Comparison of ENCODE assay signal across 16 mouse cellular contexts in genomic region chr6:142558076-142558475, GRCm38 (mm10). TPM values are rescaled to one million over a fixed set of nuclear protein-coding genes. Genes with fewer than 3 reads are reported as not detected.
DNase-seq lines count a peak whose midpoint lies in the region; ATAC-seq and TF ChIP-seq lines count a peak whose summit lies in the region.
"Had no signal": no experiment of that assay in that cellular context is flagged by ENCODE, and none has a peak within 500 bp of the region (broad histone marks: within the 10 kb centered on the region; RNA-seq: fewer than 3 reads in every experiment).

No protein-coding gene starts in this region.

- peak overlapping the region; percentile 49; the same call in 1 of the 2 replicates for H3K27ac ChIP-seq in heart, adult 2 months
- H3K27ac ChIP-seq in liver, adult 2 months (replicated peaks; ENCODE audit: insufficient read depth, low read depth, low read length), result no peak overlapping the region
- no peak overlapping the region for H3K27ac ChIP-seq in liver, embryonic 12.5 days
- H3K27ac ChIP-seq: embryonic facial prominence, embryonic 15.5 days; midbrain, embryonic 12.5 days had no signal

- no peak for TF ChIP-seq EP300 in heart, adult 2 months (IDR thresholded peaks at IDR 0.05; ENCODE audit: insufficient read depth, low read depth, low read length)

- no peaks in the 10 kb centered on the region for H3K9me3 ChIP-seq in liver, embryonic 12.5 days (replicated peaks)
- H3K9me3 ChIP-seq in E14TG2a.4 (ENCODE audit: low read length), result no peaks in the 10 kb centered on the region
- H3K9me3 ChIP-seq: embryonic facial prominence, embryonic 15.5 days; midbrain, embryonic 12.5 days had no signal

- no peak for TF ChIP-seq POLR2A in heart, adult 2 months (IDR thresholded peaks at IDR 0.05; ENCODE audit: insufficient read depth, low read depth, low read length)
- no peak for TF ChIP-seq POLR2A in liver, adult 2 months (IDR thresholded peaks at IDR 0.05; ENCODE audit: extremely low read depth, insufficient read depth, low read length)

- H3K4me1 ChIP-seq in heart, adult 2 months (ENCODE audit: control insufficient read depth, insufficient read depth, low read length), result no peaks in the 10 kb centered on the region
- H3K4me1 ChIP-seq in liver, adult 2 months (ENCODE audit: control insufficient read depth, insufficient read depth, low read length), result no peaks in the 10 kb centered on the region
- no peaks in the 10 kb centered on the region for H3K4me1 ChIP-seq in liver, embryonic 12.5 days
- H3K4me1 ChIP-seq in E14TG2a.4 (replicated peaks; ENCODE audit: low read depth, low read length), result no peaks in the 10 kb centered on the region
- H3K4me1 ChIP-seq: embryonic facial prominence, embryonic 15.5 days; midbrain, embryonic 12.5 days had no signal

- intact Hi-C loops in heart, adult 2 months (cut with DNase I), result no loop called here

- no peak overlapping the region for H3K4me3 ChIP-seq in heart, adult 2 months
- H3K4me3 ChIP-seq in liver, adult 2 months (ENCODE audit: insufficient read depth, low read depth, low read length), result no peak overlapping the region
- no peak overlapping the region for H3K4me3 ChIP-seq in liver, embryonic 12.5 days
- H3K4me3 ChIP-seq in E14TG2a.4 (replicated peaks; ENCODE audit: low read length), result no peak overlapping the region
- H3K4me3 ChIP-seq: embryonic facial prominence, embryonic 15.5 days; midbrain, embryonic 12.5 days had no signal

- no peak for DNase-seq in heart, adult 2 months
- DNase-seq in heart, adult 11 months, result no peak
- no peak for DNase-seq in liver, adult 2 months (ENCODE audit: extremely low read depth, low read depth, low spot score)
- peak; percentile 24 for DNase-seq in NIH3T3 (ENCODE audit: low read depth)
- DNase-seq in urinary bladder, adult 18-20 months (ENCODE audit: low spot score in 2 of 2), result no peak
- no peak for DNase-seq in ovary, postnatal 10 days (ENCODE audit: low spot score)
- DNase-seq: cerebellum, adult 2 months; heart, adult 18-20 months; kidney, postnatal 4 days; right cerebral cortex, adult 18-20 months; thymus, adult 18-20 months had no signal

- no peaks in the 10 kb centered on the region for H3K79me2 ChIP-seq in heart, adult 2 months (replicated peaks; ENCODE audit: control insufficient read depth, insufficient read depth, low read length)
- H3K79me2 ChIP-seq in liver, adult 2 months (ENCODE audit: control insufficient read depth, insufficient read depth, low read length), result no peaks in the 10 kb centered on the region

- TF ChIP-seq CTCF in heart, adult 2 months (IDR thresholded peaks at IDR 0.05), result peak; percentile 32
- peak; percentile 58 for TF ChIP-seq CTCF in liver, adult 2 months (IDR thresholded peaks at IDR 0.05; ENCODE audit: low read depth, low read length)
- TF ChIP-seq CTCF in E14TG2a.4 (conservative IDR thresholded peaks at IDR 0.05; ENCODE audit: low read length), result peak; percentile 67

- 90% methylated on average over 10 of the region's 10 CpGs for WGBS in heart, adult 2 months
- WGBS in liver, adult 2 months, result 85% methylated on average over 10 of the region's 10 CpGs
- 71% methylated on average over 10 of the region's 10 CpGs for WGBS in liver, embryonic 12.5 days (ENCODE audit: insufficient replicate concordance)

- no peak for ATAC-seq in liver, embryonic 12.5 days
- ATAC-seq: activated CD4-positive, CD25-positive, alpha-beta regulatory T cell, adult 4 months had no signal

- H3K27me3 ChIP-seq in heart, adult 2 months (ENCODE audit: control insufficient read depth, insufficient read depth, low read length), result no peaks in the 10 kb centered on the region
- H3K27me3 ChIP-seq in liver, adult 2 months (ENCODE audit: control insufficient read depth, insufficient read depth, low read length), result no peaks in the 10 kb centered on the region
- no peaks in the 10 kb centered on the region for H3K27me3 ChIP-seq in liver, embryonic 12.5 days (replicated peaks)
- 0 out of 2 replicates have a peak, but pooled peaks cover 4% of the 10 kb centered on the region for H3K27me3 ChIP-seq in E14TG2a.4 (ENCODE audit: insufficient read depth, low read length)
- H3K27me3 ChIP-seq: embryonic facial prominence, embryonic 15.5 days; midbrain, embryonic 12.5 days had no signal

- H3K36me3 ChIP-seq in heart, adult 2 months (ENCODE audit: control insufficient read depth, insufficient read depth, low read length), result no peaks in the 10 kb centered on the region
- H3K36me3 ChIP-seq in liver, adult 2 months (ENCODE audit: control insufficient read depth, insufficient read depth, low read length), result no peaks in the 10 kb centered on the region
- no peaks in the 10 kb centered on the region for H3K36me3 ChIP-seq in liver, embryonic 12.5 days
- no peaks in the 10 kb centered on the region for H3K36me3 ChIP-seq in E14TG2a.4 (ENCODE audit: insufficient read depth, low read length)
- H3K36me3 ChIP-seq: embryonic facial prominence, embryonic 15.5 days; midbrain, embryonic 12.5 days had no signal

- no peak overlapping the region for H3K4me2 ChIP-seq in liver, embryonic 12.5 days
- H3K4me2 ChIP-seq: embryonic facial prominence, embryonic 15.5 days; midbrain, embryonic 12.5 days had no signal

- H3K9ac ChIP-seq in heart, adult 2 months (ENCODE audit: low read depth, low read length), result no peak overlapping the region
- H3K9ac ChIP-seq in liver, adult 2 months (ENCODE audit: low read depth, low read length), result no peak overlapping the region
- no peak overlapping the region for H3K9ac ChIP-seq in liver, embryonic 12.5 days
- H3K9ac ChIP-seq: embryonic facial prominence, embryonic 15.5 days; midbrain, embryonic 12.5 days had no signal

RNA-seq across cellular contexts. Expression of gene Kcnj8, which starts 13.3 kb away (rescaled TPM):
- 10 to 100 TPM; 21.5 to 23.6 TPM for total RNA-seq in heart, adult 2 months (2021)
- 32.4 and 46.9 TPM in 2 replicates for polyA plus RNA-seq in heart, adult 2 months (2012; rRNA removed)
- 4.2 and 6.9 TPM in 2 replicates for total RNA-seq in liver, adult 2 months (2014; rRNA removed)
- polyA plus RNA-seq in liver, adult 2 months (2012; rRNA removed), result 1.8 and 3.0 TPM in 2 replicates
- polyA plus RNA-seq in liver, embryonic 12.5 days (2016; fragmentation: Nextera tagmentation; extraction: Ambion mirVana), result 2.5 and 3.1 TPM in 2 replicates

RNA-seq across cellular contexts. Expression of gene Ldhb, which starts 50.3 kb away (rescaled TPM):
- 1,000 to 10,000 TPM; 2,754 to 3,232 TPM for total RNA-seq in heart, adult 2 months (2021)
- 2,197 and 2,972 TPM in 2 replicates for polyA plus RNA-seq in heart, adult 2 months (2012; rRNA removed)
- 3.9 and 4.2 TPM in 2 replicates for total RNA-seq in liver, adult 2 months (2014; rRNA removed)
- polyA plus RNA-seq in liver, adult 2 months (2012; rRNA removed), result 2.6 and 2.8 TPM in 2 replicates
- 61.7 and 63.3 TPM in 2 replicates for polyA plus RNA-seq in liver, embryonic 12.5 days (2016; fragmentation: Nextera tagmentation; extraction: Ambion mirVana)

Comparison
In these comparisons a context has a peak if more than half of its experiments do, and no peak if none do; other contexts are left out.
1. RNA of gene Ldhb, which starts 50.3 kb away (polyA plus RNA-seq): 2,197 to 2,972 TPM in heart, adult 2 months; 61.7 to 63.3 TPM in liver, embryonic 12.5 days and 2.6 to 2.8 TPM in liver, adult 2 months; every median in the first group is over 10 times any median in the second.
2. Peak in every context shown above with its lines, with median percentiles within 50 percentile points of each other: CTCF ChIP-seq.